Mouse (Mus musculus): ENCODE measurements around the gene Prr22. TPM values are rescaled to one million over a fixed set of nuclear protein-coding genes. Genes with fewer than 3 reads are reported as not detected.

The Prr22 gene
- polyA plus RNA-seq, 1 experiment from 2014 or later: 1.4 TPM

GRCm38 (mm10) chr17:56788886-56789285 lies 18.8 kb downstream of the Prr22 start:
- no peaks in the 10 kb centered on the region for H3K4me1 ChIP-seq
- no peak overlapping the region for H3K4me3 ChIP-seq
- no peak overlapping the region for H3K4me2 ChIP-seq
- H3K9me3 ChIP-seq: no peaks in the 10 kb centered on the region
- 77% methylated on average over 3 of the region's 3 CpGs for WGBS
- H3K27me3 ChIP-seq (replicated peaks): no peaks in the 10 kb centered on the region
- H3K27ac ChIP-seq: no peak overlapping the region
- H3K36me3 ChIP-seq (replicated peaks): no peaks in the 10 kb centered on the region
- ATAC-seq (replicated peaks): no peak
- H3K9ac ChIP-seq: no peak overlapping the region

- H3K4me1 ChIP-seq: no peaks in the 10 kb centered on the region
- no peaks in the 10 kb centered on the region for H3K27me3 ChIP-seq (replicated peaks)
- H3K9me3 ChIP-seq: no peaks in the 10 kb centered on the region
- WGBS: 89% methylated on average over 6 of the region's 6 CpGs
- no peak overlapping the region for H3K4me3 ChIP-seq
- H3K36me3 ChIP-seq (replicated peaks): no peaks in the 10 kb centered on the region
- no peak overlapping the region for H3K27ac ChIP-seq
- H3K9ac ChIP-seq: no peak overlapping the region
- H3K4me2 ChIP-seq: no peak overlapping the region
- ATAC-seq (replicated peaks): no peak
These were observed 19.2 kb downstream of the Prr22 start for GRCm38 (mm10) chr17:56789286-56789685.

GRCm38 (mm10) chr17:56792588-56792987 lies 22.5 kb downstream of the Prr22 start:
- 84% methylated on average over 3 of the region's 3 CpGs for WGBS
- no peak for ATAC-seq (replicated peaks)
- no peak overlapping the region for H3K27ac ChIP-seq

GRCm38 (mm10) chr17:56793614-56794319 lies 23.7 kb downstream of the Prr22 start:
- Histone ChIP-seq H3K9me3 (no peaks in the 10 kb centered on the region), H3K4me1 (no peaks in the 10 kb centered on the region), H3K9ac (no peak overlapping the region), H3K4me2 (no peak overlapping the region), H3K27ac (no peak overlapping the region), H3K4me3 (no peak overlapping the region), H3K27me3 (replicated peaks) (no peaks in the 10 kb centered on the region), H3K36me3 (replicated peaks) (no peaks in the 10 kb centered on the region)
- 69% methylated on average over 6 of the region's 6 CpGs for WGBS
- ATAC-seq (replicated peaks): no peak

More at GRCm38 (mm10) chr17:56792588-56792987, 22.5 kb downstream of the Prr22 start:
- H3K9me3 ChIP-seq: no peaks in the 10 kb centered on the region
- H3K4me3 ChIP-seq: no peak overlapping the region
- H3K36me3 ChIP-seq (replicated peaks): no peaks in the 10 kb centered on the region
- H3K4me1 ChIP-seq: no peaks in the 10 kb centered on the region
- no peaks in the 10 kb centered on the region for H3K27me3 ChIP-seq (replicated peaks)
- no peak overlapping the region for H3K9ac ChIP-seq
- no peak overlapping the region for H3K4me2 ChIP-seq

GRCm38 (mm10) chr17:56799276-56799675 lies 29.2 kb downstream of the Prr22 start:
- WGBS: 64% methylated on average over 3 of the region's 3 CpGs
- H3K36me3 ChIP-seq (replicated peaks): no peaks in the 10 kb centered on the region
- no peaks in the 10 kb centered on the region for H3K27me3 ChIP-seq (replicated peaks)
- no peak overlapping the region for H3K4me2 ChIP-seq
- H3K4me1 ChIP-seq: no peaks in the 10 kb centered on the region
- no peak overlapping the region for H3K27ac ChIP-seq
- no peak overlapping the region for H3K9ac ChIP-seq
- no peak overlapping the region for H3K4me3 ChIP-seq
- ATAC-seq (replicated peaks): no peak
- H3K9me3 ChIP-seq: no peaks in the 10 kb centered on the region

- H3K4me3 ChIP-seq: no peak overlapping the region
- H3K4me1 ChIP-seq: no peaks in the 10 kb centered on the region
- WGBS: 83% methylated on average over 8 of the region's 8 CpGs
- no peaks in the 10 kb centered on the region for H3K36me3 ChIP-seq (replicated peaks)
- H3K9ac ChIP-seq: no peak overlapping the region
- H3K27ac ChIP-seq: no peak overlapping the region
- H3K9me3 ChIP-seq: no peaks in the 10 kb centered on the region
- H3K27me3 ChIP-seq (replicated peaks): no peaks in the 10 kb centered on the region
- no peak for ATAC-seq (replicated peaks)
- no peak overlapping the region for H3K4me2 ChIP-seq
These were observed 32.0 kb downstream of the Prr22 start for GRCm38 (mm10) chr17:56802065-56802464.

- H3K27me3 ChIP-seq (replicated peaks): no peaks in the 10 kb centered on the region
- H3K4me1 ChIP-seq: peaks cover 4% of the 10 kb centered on the region
- no peak overlapping the region for H3K9ac ChIP-seq
- H3K4me2 ChIP-seq: no peak overlapping the region
- no peaks in the 10 kb centered on the region for H3K9me3 ChIP-seq
- H3K36me3 ChIP-seq (replicated peaks): no peaks in the 10 kb centered on the region
- no peak overlapping the region for H3K4me3 ChIP-seq
- ATAC-seq (replicated peaks): no peak
- 69% methylated on average over 5 of the region's 5 CpGs for WGBS
- no peak overlapping the region for H3K27ac ChIP-seq
These were observed 34.9 kb downstream of the Prr22 start for GRCm38 (mm10) chr17:56804952-56805351.

- WGBS: 91% methylated on average over 1 of the region's 1 CpGs
- H3K36me3 ChIP-seq (replicated peaks): no peaks in the 10 kb centered on the region
- no peaks in the 10 kb centered on the region for H3K27me3 ChIP-seq (replicated peaks)
- ATAC-seq (replicated peaks): no peak
- H3K9me3 ChIP-seq: no peaks in the 10 kb centered on the region
- H3K9ac ChIP-seq: no peak overlapping the region
- H3K4me3 ChIP-seq: no peak overlapping the region
- peaks cover 12% of the 10 kb centered on the region for H3K4me1 ChIP-seq
- H3K27ac ChIP-seq: no peak overlapping the region
- H3K4me2 ChIP-seq: no peak overlapping the region
These were observed 35.7 kb downstream of the Prr22 start for GRCm38 (mm10) chr17:56805784-56806183.

GRCm38 (mm10) chr17:56808518-56808917 lies 38.5 kb downstream of the Prr22 start:
- Histone ChIP-seq H3K36me3 (replicated peaks) (no peaks in the 10 kb centered on the region), H3K9ac (no peak overlapping the region), H3K4me1 (peaks cover 17% of the 10 kb centered on the region), H3K27me3 (replicated peaks) (no peaks in the 10 kb centered on the region), H3K4me2 (no peak overlapping the region), H3K4me3 (no peak overlapping the region), H3K27ac (no peak overlapping the region), H3K9me3 (no peaks in the 10 kb centered on the region)
- ATAC-seq (replicated peaks): peak; percentile 86
- 8% methylated on average over 9 of the region's 9 CpGs for WGBS

- WGBS: 2% methylated on average over 3 of the region's 3 CpGs
- H3K27me3 ChIP-seq (replicated peaks): no peaks in the 10 kb centered on the region
- H3K4me2 ChIP-seq: no peak overlapping the region
- no peak overlapping the region for H3K9ac ChIP-seq
- no peaks in the 10 kb centered on the region for H3K36me3 ChIP-seq (replicated peaks)
- H3K4me3 ChIP-seq: no peak overlapping the region
- peak overlapping the region; percentile 65 for H3K27ac ChIP-seq
- H3K4me1 ChIP-seq: peaks cover 34% of the 10 kb centered on the region
- peak; percentile 19; the same call in 1 of the 2 replicates for ATAC-seq (replicated peaks)
- no peaks in the 10 kb centered on the region for H3K9me3 ChIP-seq
These were observed 40.2 kb downstream of the Prr22 start for GRCm38 (mm10) chr17:56810245-56810644.

- H3K9ac ChIP-seq: peak overlapping the region; percentile 27; the same call in 1 of the 2 replicates
- peak; percentile 84 for ATAC-seq (replicated peaks)
- H3K36me3 ChIP-seq (replicated peaks): no peaks in the 10 kb centered on the region
- H3K27ac ChIP-seq: peak overlapping the region; percentile 87
- no peaks in the 10 kb centered on the region for H3K27me3 ChIP-seq (replicated peaks)
- peak overlapping the region; percentile 18 for H3K4me3 ChIP-seq
- peaks cover 40% of the 10 kb centered on the region for H3K4me1 ChIP-seq
- no peaks in the 10 kb centered on the region for H3K9me3 ChIP-seq
- H3K4me2 ChIP-seq: peak overlapping the region; percentile 44
- WGBS: 3% methylated on average over 24 of the region's 24 CpGs
These were observed 44.4 kb downstream of the Prr22 start for GRCm38 (mm10) chr17:56814316-56815056.

GRCm38 (mm10) chr17:56815057-56815345 lies 45.0 kb downstream of the Prr22 start:
- Histone ChIP-seq H3K36me3 (replicated peaks) (no peaks in the 10 kb centered on the region), H3K4me2 (peak overlapping the region; percentile 44), H3K9ac (no peak overlapping the region), H3K4me3 (no peak overlapping the region), H3K27ac (peak overlapping the region; percentile 87), H3K27me3 (replicated peaks) (no peaks in the 10 kb centered on the region), H3K4me1 (peaks cover 36% of the 10 kb centered on the region), H3K9me3 (no peaks in the 10 kb centered on the region)
- 35% methylated on average over 3 of the region's 3 CpGs for WGBS
- ATAC-seq (replicated peaks): peak; percentile 12

Data from midbrain, embryonic 15.5 days (tissue).